Comparison of ENCODE assay signal across 16 mouse cellular contexts in the genomic region with DNA sequence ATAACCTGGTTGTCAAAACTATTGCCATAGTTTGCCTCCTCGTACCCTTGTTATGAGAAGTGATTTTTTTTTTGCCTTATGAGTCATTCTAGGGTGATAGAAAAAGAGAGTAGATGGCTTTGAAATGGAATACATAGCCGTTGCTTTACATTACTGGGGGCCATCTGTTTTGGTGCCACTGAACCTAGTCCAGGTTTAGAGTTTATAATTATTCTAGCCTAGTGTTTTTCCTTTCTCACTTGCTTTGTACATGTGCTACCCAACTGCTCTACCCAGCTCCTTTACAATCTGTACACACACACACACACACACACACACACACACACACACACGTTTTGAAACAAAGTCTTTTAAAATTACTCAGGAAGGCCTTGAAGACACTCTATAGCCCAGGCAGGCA.
"Had no signal": no experiment of that assay in that cellular context is flagged by ENCODE, and none has a peak within 500 bp of the region (broad histone marks: within the 10 kb centered on the region; RNA-seq: fewer than 3 reads in every experiment).

No protein-coding gene starts in this region.

- H3K4me3 ChIP-seq: neural tube, embryonic 13.5 days; neural tube, embryonic 15.5 days; stomach, embryonic 15.5 days had no signal

- H3K27ac ChIP-seq: neural tube, embryonic 13.5 days; neural tube, embryonic 15.5 days; stomach, embryonic 15.5 days; stomach, postnatal 0 days had no signal

- DNase-seq: retina, postnatal 1 day; right cerebral cortex, adult 18-20 months; right cerebral cortex, postnatal 14 days; right cerebral cortex, postnatal 25 days; right cerebral cortex, postnatal 4 days; spleen, adult 18-20 months; thymus, adult 18-20 months; thymus, adult 2 months; thymus, postnatal 14 days; thymus, postnatal 25 days; thymus, postnatal 36 days; thymus, postnatal 4 days had no signal
